Mouse (Mus musculus): ENCODE results near the gene Syt6. TPM values are rescaled to one million over a fixed set of nuclear protein-coding genes. Genes with fewer than 3 reads are reported as not detected.

Syt6 gene
- polyA plus RNA-seq, 1 experiment from 2014 or later: 1.7 TPM

DNA sequence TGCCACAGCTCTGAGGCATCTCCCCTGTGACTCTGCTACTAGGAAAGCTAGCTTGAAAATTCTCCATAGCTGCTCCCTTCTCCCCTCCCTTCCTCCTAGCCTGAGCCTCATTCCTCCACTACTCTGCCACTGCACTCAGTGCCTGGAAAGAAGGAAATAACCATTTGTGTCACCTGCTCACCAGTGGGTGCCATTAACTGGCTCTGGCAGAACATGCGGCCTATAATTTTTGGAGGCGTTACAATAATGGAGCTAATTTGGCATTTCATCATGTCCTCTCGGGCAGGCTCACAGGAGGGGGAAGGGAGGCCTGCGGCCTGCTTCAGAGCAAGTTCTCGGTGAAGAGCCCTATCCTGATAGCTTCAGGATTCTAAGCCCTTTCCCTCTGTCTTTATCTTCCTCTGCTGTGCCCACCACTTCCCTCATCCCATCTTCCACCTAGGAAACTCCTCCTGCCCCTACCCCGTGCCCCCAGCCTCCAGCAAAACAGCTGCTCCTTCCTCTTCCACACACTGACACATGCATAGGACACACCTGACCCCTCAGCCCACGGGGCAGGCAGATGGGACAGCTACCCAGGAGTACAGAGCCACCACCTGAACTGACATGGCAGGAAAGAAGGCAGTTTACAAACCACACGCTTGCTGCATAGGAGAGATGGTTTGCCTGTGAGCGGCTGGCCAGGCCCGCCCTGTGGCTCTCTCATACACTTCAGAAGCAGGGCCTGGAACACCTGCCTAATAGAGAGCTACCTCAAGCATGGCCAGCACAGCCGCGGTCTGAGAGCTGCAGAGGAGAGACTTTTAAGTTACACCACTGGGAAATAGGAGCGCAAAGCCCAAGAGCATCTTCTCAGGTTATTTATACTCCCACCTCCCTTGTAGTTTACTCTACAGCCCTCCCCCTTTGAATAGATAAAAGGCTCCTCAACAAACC is 31.9 kb downstream of the Syt6 start:
- no peaks in the 10 kb centered on the region for H3K9me3 ChIP-seq (ENCODE audit: control insufficient read depth, low read length)
- DNase-seq (ENCODE audit: low spot score) (no peak), ATAC-seq (replicated peaks; ENCODE audit: low FRiP score, low TSS enrichment, low read depth) (no peak)
- 85% methylated on average over 13 of the region's 13 CpGs for WGBS
- H3K4me3 ChIP-seq (ENCODE audit: low read depth, low read length): no peak overlapping the region
- H3K4me1 ChIP-seq (replicated peaks; ENCODE audit: control insufficient read depth, insufficient read depth, low read length): no peaks in the 10 kb centered on the region
- H3K27ac ChIP-seq (ENCODE audit: low read depth): no peak overlapping the region
- no peak overlapping the region for H3K4me2 ChIP-seq (ENCODE audit: low read length)
- H3K27me3 ChIP-seq (replicated peaks; ENCODE audit: control insufficient read depth, insufficient read depth, low read length): no peaks in the 10 kb centered on the region
- no peaks in the 10 kb centered on the region for H3K36me3 ChIP-seq (ENCODE audit: control insufficient read depth, insufficient read depth, low read length)
- no peak overlapping the region for H3K9ac ChIP-seq (ENCODE audit: low read length)

DNA sequence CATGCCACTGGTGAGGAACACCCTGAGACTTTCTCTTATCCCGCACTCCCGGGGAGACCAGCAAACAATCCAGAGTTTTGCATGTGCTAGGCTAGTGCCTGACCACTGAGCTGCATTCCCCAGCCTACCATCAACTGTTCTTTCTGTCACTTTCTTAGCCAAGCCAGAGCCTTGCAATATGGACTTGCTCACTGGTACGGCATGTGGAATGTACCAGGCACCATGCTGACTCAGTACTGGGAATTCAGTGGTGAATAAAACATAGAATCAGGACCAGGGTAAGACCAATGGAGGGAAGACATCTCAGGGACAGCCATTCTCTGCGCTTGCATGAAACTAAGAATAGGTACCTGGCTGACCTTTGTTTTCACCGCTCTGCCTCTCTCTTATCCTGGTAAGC is 35.2 kb downstream of the Syt6 start:
- Histone ChIP-seq H3K27me3 (replicated peaks; ENCODE audit: control insufficient read depth, insufficient read depth, low read length) (no peaks in the 10 kb centered on the region), H3K4me1 (replicated peaks; ENCODE audit: control insufficient read depth, insufficient read depth, low read length) (no peaks in the 10 kb centered on the region), H3K36me3 (ENCODE audit: control insufficient read depth, insufficient read depth, low read length) (no peaks in the 10 kb centered on the region), H3K27ac (ENCODE audit: low read depth) (no peak overlapping the region), H3K4me2 (ENCODE audit: low read length) (no peak overlapping the region), H3K9me3 (ENCODE audit: control insufficient read depth, low read length) (no peaks in the 10 kb centered on the region), H3K4me3 (ENCODE audit: low read depth, low read length) (no peak overlapping the region), H3K9ac (ENCODE audit: low read length) (no peak overlapping the region)
- WGBS: 91% methylated on average over 5 of the region's 5 CpGs
- ATAC-seq (replicated peaks; ENCODE audit: low FRiP score, low TSS enrichment, low read depth) (no peak), DNase-seq (ENCODE audit: low spot score) (no peak)

DNA sequence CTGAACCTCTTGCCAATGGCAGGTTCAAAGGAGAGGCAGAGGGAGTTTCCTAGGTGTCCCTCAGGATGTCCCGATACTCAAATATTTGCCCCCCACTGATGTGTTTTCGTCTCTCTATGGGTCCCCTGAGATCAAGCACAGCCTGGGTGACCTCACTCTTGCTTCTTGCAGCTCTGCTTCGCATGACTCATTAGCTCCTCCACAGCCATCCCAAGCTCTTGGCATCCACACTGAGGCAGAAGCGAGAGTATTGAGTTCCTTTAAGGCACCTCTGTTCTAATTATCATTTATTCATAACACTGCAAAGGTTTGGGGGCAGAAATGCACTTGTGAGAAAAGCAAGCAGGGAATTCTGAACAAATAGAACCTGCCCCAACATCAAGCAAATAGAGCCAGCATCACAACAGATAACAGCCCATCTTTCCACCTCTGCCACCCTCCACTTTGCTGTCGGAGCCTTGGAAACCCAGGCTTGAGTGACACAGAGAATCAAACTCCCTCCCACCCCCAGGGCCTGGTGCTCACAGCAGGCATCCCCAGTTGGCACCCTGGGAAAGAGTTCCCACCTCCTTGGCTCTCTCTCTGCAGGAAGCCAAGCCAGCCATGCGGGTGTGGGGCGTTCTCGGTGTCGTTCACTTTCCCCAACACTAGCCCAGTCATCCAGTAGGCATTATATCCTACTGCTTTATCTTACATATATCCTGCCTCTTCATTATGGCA is 37.8 kb downstream of the Syt6 start:
- Histone ChIP-seq H3K4me1 (replicated peaks; ENCODE audit: control insufficient read depth, insufficient read depth, low read length) (no peaks in the 10 kb centered on the region), H3K27ac (ENCODE audit: low read depth) (no peak overlapping the region), H3K4me3 (ENCODE audit: low read depth, low read length) (no peak overlapping the region), H3K9ac (ENCODE audit: low read length) (no peak overlapping the region), H3K4me2 (ENCODE audit: low read length) (no peak overlapping the region), H3K27me3 (replicated peaks; ENCODE audit: control insufficient read depth, insufficient read depth, low read length) (no peaks in the 10 kb centered on the region), H3K9me3 (ENCODE audit: control insufficient read depth, low read length) (no peaks in the 10 kb centered on the region), H3K36me3 (ENCODE audit: control insufficient read depth, insufficient read depth, low read length) (no peaks in the 10 kb centered on the region)
- ATAC-seq (replicated peaks; ENCODE audit: low FRiP score, low TSS enrichment, low read depth): no peak
- 68% methylated on average over 9 of the region's 9 CpGs for WGBS
- no peak for DNase-seq (ENCODE audit: low spot score)

DNA sequence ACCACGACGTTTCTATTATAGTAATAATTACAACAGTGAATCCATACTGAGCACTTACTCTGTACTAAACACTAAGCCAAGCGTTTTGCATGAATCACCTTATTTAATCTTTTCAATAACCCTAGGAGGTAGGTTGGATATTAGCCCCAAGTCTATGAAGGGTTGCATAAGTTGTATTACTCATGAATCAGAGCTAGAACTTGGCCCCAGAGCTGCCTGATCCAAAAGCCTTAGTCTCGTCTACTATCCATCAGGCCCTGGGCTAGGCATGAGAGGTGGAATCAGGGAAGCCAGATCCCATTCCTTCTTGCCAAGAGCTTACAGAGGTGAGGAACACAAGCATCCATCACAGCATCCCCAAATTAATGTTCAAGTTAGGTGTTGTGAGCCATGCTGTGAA is 40.6 kb downstream of the Syt6 start:
- Histone ChIP-seq H3K27ac (ENCODE audit: low read depth) (no peak overlapping the region), H3K4me1 (replicated peaks; ENCODE audit: control insufficient read depth, insufficient read depth, low read length) (no peaks in the 10 kb centered on the region), H3K4me2 (ENCODE audit: low read length) (no peak overlapping the region), H3K4me3 (ENCODE audit: low read depth, low read length) (no peak overlapping the region), H3K36me3 (ENCODE audit: control insufficient read depth, insufficient read depth, low read length) (no peaks in the 10 kb centered on the region), H3K9ac (ENCODE audit: low read length) (no peak overlapping the region), H3K27me3 (replicated peaks; ENCODE audit: control insufficient read depth, insufficient read depth, low read length) (no peaks in the 10 kb centered on the region), H3K9me3 (ENCODE audit: control insufficient read depth, low read length) (no peaks in the 10 kb centered on the region)
- no peak for DNase-seq (ENCODE audit: low spot score)
- ATAC-seq (replicated peaks; ENCODE audit: low FRiP score, low TSS enrichment, low read depth): no peak
- WGBS: 83% methylated on average over 4 of the region's 4 CpGs

DNA sequence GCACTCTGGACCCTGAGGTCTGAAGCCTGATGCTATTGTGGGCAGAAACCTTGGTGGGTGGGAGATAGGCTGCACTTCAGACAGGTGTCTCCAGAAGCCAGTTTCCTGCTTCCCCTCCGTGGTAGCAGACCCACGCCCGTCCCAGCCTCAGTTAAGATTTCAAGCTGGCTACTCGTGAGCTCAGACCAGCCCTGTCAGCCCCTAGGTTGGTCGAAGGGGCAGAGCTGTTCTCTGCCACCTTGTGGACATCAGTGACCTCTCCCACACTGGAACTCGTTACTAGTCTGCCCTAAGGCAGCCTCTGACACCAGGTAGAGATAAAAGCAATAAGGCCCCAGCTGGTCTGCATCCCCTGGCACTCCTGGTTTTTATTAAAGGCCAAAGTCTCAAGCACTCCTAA is 42.0 kb downstream of the Syt6 start:
- Histone ChIP-seq H3K4me1 (replicated peaks; ENCODE audit: control insufficient read depth, insufficient read depth, low read length) (no peaks in the 10 kb centered on the region), H3K9me3 (ENCODE audit: control insufficient read depth, low read length) (no peaks in the 10 kb centered on the region), H3K9ac (ENCODE audit: low read length) (no peak overlapping the region), H3K27ac (ENCODE audit: low read depth) (no peak overlapping the region), H3K36me3 (ENCODE audit: control insufficient read depth, insufficient read depth, low read length) (no peaks in the 10 kb centered on the region), H3K27me3 (replicated peaks; ENCODE audit: control insufficient read depth, insufficient read depth, low read length) (no peaks in the 10 kb centered on the region), H3K4me2 (ENCODE audit: low read length) (no peak overlapping the region), H3K4me3 (ENCODE audit: low read depth, low read length) (no peak overlapping the region)
- no peak for DNase-seq (ENCODE audit: low spot score)
- 28% methylated on average over 6 of the region's 6 CpGs for WGBS
- no peak for ATAC-seq (replicated peaks; ENCODE audit: low FRiP score, low TSS enrichment, low read depth)

DNA sequence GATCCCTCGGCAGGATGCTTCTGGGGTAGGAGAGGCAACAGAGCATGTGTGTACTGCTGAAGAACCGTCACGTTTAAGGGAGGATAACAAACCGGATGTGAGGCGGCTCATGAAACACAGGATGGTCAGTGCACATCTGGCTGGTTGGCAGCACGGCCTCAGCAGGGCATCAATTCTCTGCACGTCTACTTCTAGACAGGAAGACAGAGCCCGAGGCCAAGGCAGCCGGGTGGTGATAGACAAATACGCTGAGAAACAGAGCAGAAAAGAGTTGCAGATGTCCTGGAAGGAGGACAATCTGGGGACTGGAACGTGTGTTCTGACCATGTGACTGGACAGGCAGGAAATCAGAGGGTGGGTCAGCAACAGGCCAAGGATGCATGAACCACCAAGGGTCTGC is 45.1 kb downstream of the Syt6 start:
- 65% methylated on average over 11 of the region's 11 CpGs for WGBS

DNA sequence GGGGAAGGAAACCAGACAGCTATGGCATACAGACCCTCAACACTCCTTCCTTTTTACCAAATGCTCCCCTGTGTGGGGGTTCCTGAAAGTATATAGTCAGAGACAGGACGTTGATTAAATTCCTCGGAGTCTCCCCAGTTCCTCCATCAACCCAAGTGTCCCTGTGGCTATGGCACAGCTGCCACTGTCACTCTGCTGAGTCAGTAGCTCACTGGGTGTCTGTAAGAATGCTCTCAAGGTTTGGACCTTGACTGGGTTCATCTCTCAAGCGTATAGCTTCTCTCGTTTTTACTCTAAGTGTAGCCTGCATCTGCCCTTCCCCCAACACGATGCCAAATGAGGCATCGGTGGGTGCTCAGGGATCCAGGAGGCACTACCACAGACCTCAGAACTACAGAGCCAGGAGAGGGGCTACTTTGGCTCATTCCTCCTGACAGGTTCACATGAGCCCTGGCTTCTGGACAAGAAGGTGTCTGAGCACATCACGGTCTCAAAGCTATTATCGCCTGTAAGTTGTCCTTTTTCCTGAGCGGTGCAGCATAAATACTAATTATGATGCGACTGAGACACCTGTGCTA is 49.0 kb downstream of the Syt6 start:
- Histone ChIP-seq H3K9me3 (ENCODE audit: control insufficient read depth, low read length) (no peaks in the 10 kb centered on the region), H3K4me2 (ENCODE audit: low read length) (no peak overlapping the region), H3K27me3 (replicated peaks; ENCODE audit: control insufficient read depth, insufficient read depth, low read length) (no peaks in the 10 kb centered on the region), H3K4me3 (ENCODE audit: low read depth, low read length) (no peak overlapping the region), H3K4me1 (replicated peaks; ENCODE audit: control insufficient read depth, insufficient read depth, low read length) (no peaks in the 10 kb centered on the region), H3K27ac (ENCODE audit: low read depth) (no peak overlapping the region), H3K9ac (ENCODE audit: low read length) (no peak overlapping the region), H3K36me3 (ENCODE audit: control insufficient read depth, insufficient read depth, low read length) (no peaks in the 10 kb centered on the region)
- DNase-seq (ENCODE audit: low spot score) (no peak), ATAC-seq (replicated peaks; ENCODE audit: low FRiP score, low TSS enrichment, low read depth) (no peak)
- WGBS: 87% methylated on average over 10 of the region's 10 CpGs

More for the DNA sequence above, 45.1 kb downstream of the Syt6 start:
- Histone ChIP-seq H3K27ac (ENCODE audit: low read depth) (no peak overlapping the region), H3K4me1 (replicated peaks; ENCODE audit: control insufficient read depth, insufficient read depth, low read length) (no peaks in the 10 kb centered on the region), H3K9ac (ENCODE audit: low read length) (no peak overlapping the region), H3K27me3 (replicated peaks; ENCODE audit: control insufficient read depth, insufficient read depth, low read length) (no peaks in the 10 kb centered on the region), H3K4me2 (ENCODE audit: low read length) (no peak overlapping the region), H3K36me3 (ENCODE audit: control insufficient read depth, insufficient read depth, low read length) (no peaks in the 10 kb centered on the region), H3K9me3 (ENCODE audit: control insufficient read depth, low read length) (no peaks in the 10 kb centered on the region), H3K4me3 (ENCODE audit: low read depth, low read length) (no peak overlapping the region)
- ATAC-seq (replicated peaks; ENCODE audit: low FRiP score, low TSS enrichment, low read depth): no peak
- DNase-seq (ENCODE audit: low spot score): no peak

DNA sequence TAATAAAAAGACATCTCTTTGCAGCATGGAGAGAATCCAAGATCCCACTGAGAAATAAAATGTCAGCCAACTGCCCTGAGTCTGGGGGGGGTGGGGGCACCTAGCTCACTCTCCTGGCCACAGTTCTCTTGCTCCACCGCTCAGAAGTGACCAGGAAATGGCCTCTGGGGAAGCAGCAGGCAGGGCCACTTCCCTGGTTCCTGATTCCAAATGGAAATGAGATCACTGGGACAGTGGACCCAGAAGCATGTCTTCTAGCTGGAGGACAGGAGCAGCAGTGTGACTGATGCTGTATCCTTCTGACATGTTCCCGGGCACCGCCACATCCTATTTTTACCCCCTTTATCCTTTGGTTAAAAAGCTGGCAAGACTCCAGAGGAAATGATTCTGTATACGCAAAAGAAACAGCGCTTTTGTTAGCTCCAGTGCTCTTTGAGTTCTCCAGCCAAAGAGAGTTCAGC is 49.6 kb downstream of the Syt6 start:
- Histone ChIP-seq H3K4me3 (ENCODE audit: low read depth, low read length) (no peak overlapping the region), H3K4me1 (replicated peaks; ENCODE audit: control insufficient read depth, insufficient read depth, low read length) (no peaks in the 10 kb centered on the region), H3K9me3 (ENCODE audit: control insufficient read depth, low read length) (no peaks in the 10 kb centered on the region), H3K36me3 (ENCODE audit: control insufficient read depth, insufficient read depth, low read length) (no peaks in the 10 kb centered on the region), H3K9ac (ENCODE audit: low read length) (no peak overlapping the region), H3K27me3 (replicated peaks; ENCODE audit: control insufficient read depth, insufficient read depth, low read length) (no peaks in the 10 kb centered on the region), H3K27ac (ENCODE audit: low read depth) (no peak overlapping the region), H3K4me2 (ENCODE audit: low read length) (no peak overlapping the region)
- ATAC-seq (replicated peaks; ENCODE audit: low FRiP score, low TSS enrichment, low read depth) (no peak), DNase-seq (ENCODE audit: low spot score) (no peak)
- WGBS: 43% methylated on average over 5 of the region's 5 CpGs
